Mouse (Mus musculus) frontal cortex, postnatal 36 days (tissue): ENCODE results near the gene Cc2d1a.

Experiments used
- DNase-seq, 2 experiments: peaks; one replicate each; pipeline ENCODE4 v3.0.0; 2022; ENCODE audit warnings: low spot score in 2 of 2

Gene Cc2d1a

GRCm38 (mm10) chr8:84104697-84105609 lies 42.8 kb downstream of the Cc2d1a start, which contains the start of gene Dcaf15:
Gene Dcaf15 (minus strand): TSS chr8:84104768.
- peak; percentile 97 for DNase-seq

- DNase-seq = peak; percentile 24 to 47
These were observed 43.5 kb downstream of the Cc2d1a start for GRCm38 (mm10) chr8:84104221-84104620.

- DNase-seq = peak in 1 of 2 experiments; percentile 3
These were observed 44.1 kb downstream of the Cc2d1a start for GRCm38 (mm10) chr8:84103601-84104000.

- DNase-seq = no peak
These were observed 46.1 kb downstream of the Cc2d1a start for GRCm38 (mm10) chr8:84101476-84102270.

- DNase-seq = no peak
These were observed 49.4 kb downstream of the Cc2d1a start for GRCm38 (mm10) chr8:84098376-84098775.

GRCm38 (mm10) chr8:84096061-84096460 lies 51.7 kb downstream of the Cc2d1a start:
- DNase-seq = no peak

GRCm38 (mm10) chr8:84090585-84090984 lies 57.2 kb downstream of the Cc2d1a start:
- DNase-seq = no peak

- DNase-seq = no peak
These were observed 58.5 kb downstream of the Cc2d1a start for GRCm38 (mm10) chr8:84089277-84089676.

GRCm38 (mm10) chr8:84087821-84088220 lies 59.9 kb downstream of the Cc2d1a start:
- DNase-seq = no peak

- no peak for DNase-seq
These were observed 60.6 kb downstream of the Cc2d1a start for GRCm38 (mm10) chr8:84087156-84087555.

GRCm38 (mm10) chr8:84084341-84085115 lies 63.2 kb downstream of the Cc2d1a start:
- no peak for DNase-seq

- no peak for DNase-seq
These were observed 63.9 kb downstream of the Cc2d1a start for GRCm38 (mm10) chr8:84083829-84084241.
